Mouse (Mus musculus): ENCODE measurements around the gene Olfr1338. TPM values are rescaled to one million over a fixed set of nuclear protein-coding genes. Genes with fewer than 3 reads are reported as not detected.
"Not testable (repeated sequence)": the region's sequence is repeated elsewhere in the genome, so short reads cannot be mapped to it uniquely, and the experiment has no call there.

The Olfr1338 gene
- not detected in 2 replicates for polyA plus RNA-seq (2016; fragmentation: Nextera tagmentation; extraction: Ambion mirVana)

DNA sequence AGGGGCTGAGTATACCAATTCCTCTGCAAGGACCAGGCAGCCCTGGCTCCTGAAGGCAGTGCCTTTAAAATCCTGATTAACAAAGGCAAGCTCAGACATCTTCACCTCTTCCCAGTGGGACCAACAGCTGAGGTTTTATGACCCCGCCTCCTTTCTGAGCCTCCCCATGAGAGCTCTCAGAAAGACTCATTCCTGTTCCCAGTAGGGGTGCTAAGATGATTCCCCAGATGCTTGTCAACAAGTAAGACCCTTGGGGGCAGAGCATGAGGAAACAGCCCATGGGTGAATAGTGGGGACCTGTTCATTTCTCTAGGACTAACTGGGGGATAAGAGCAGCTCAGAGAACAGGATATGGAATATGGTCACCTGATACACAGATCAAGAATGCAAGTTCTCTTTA lies at the start of gene Olfr1338:
TSS of gene Olfr1338 (minus strand) at position 101 of the 400 bp plus-strand sequence.
- no peaks in the 10 kb centered on the region for H3K4me1 ChIP-seq
- no peak within 1 kb of the TSS for H3K4me3 ChIP-seq
- no peak for DNase-seq (ENCODE audit: low spot score)
- no peaks in the 10 kb centered on the region for H3K9me3 ChIP-seq
- no peaks in the 10 kb centered on the region for H3K27me3 ChIP-seq (ENCODE audit: insufficient read depth, poor library complexity, severe bottlenecking)
- H3K27ac ChIP-seq: no peak within 1 kb of the TSS
- WGBS: 81% methylated on average over 1 of the region's 1 CpGs
- no peaks in the 10 kb centered on the region for H3K36me3 ChIP-seq

DNA sequence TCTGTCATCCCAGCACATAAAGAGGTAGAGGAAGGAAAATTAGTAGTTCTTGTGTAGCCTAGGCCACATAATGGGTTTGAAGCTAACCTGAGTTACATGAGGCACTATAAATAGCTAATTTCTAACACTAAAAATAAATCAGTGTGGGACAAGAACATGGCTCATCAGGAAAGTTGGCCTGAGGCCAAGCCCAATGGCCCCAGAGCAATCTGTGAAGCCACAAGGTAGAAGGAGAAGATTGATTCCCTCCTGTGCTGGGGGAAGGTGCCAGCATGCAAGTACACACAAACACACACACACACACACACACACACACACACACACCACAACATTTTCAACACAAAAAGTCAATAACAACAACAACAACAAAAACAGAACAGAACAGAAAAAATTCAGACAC lies 34.3 kb upstream of the Olfr1338 start:
- H3K4me1 ChIP-seq; DNase-seq (ENCODE audit: low spot score); H3K9me3 ChIP-seq; H3K27ac ChIP-seq; H3K27me3 ChIP-seq (ENCODE audit: insufficient read depth, poor library complexity, severe bottlenecking); H3K4me3 ChIP-seq; H3K36me3 ChIP-seq: not testable (repeated sequence)

- H3K36me3 ChIP-seq: no peaks in the 10 kb centered on the region
- WGBS: 70% methylated on average over 2 of the region's 2 CpGs
- no peak for DNase-seq (ENCODE audit: low spot score)
- H3K4me1 ChIP-seq: peaks cover 6% of the 10 kb centered on the region; the same call in 1 of the 2 replicates
- no peaks in the 10 kb centered on the region for H3K9me3 ChIP-seq
- no peak within 1 kb of the TSS for H3K27ac ChIP-seq
- H3K27me3 ChIP-seq (ENCODE audit: insufficient read depth, poor library complexity, severe bottlenecking): no peaks in the 10 kb centered on the region
- no peak within 1 kb of the TSS for H3K4me3 ChIP-seq
Measured at GRCm38 (mm10) chr4:118782486-118782885, 23.9 kb upstream of the Olfr1338 start, which contains the start of gene Olfr1337. Gene Olfr1337 (minus strand): TSS chr4:118782586.

DNA sequence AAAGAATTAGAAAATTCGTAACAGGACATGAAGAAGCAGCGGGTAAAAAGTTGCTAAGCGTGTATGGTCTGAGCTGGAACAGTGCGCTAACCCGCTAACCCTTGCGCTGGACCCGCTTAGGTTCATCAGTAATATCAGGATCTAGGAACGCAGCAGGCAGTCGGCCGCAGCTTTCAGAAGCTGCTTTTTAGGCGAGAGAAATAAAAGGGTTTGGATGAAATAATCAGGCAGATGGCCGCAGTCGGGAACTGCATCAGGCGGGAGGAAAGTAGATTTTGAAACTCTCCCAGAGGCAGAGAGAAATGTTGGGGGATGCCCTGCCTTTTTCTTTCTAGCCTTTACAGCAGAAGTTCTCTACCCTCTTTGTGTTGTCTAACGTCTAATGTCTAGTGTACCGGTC lies 16.7 kb downstream of the Olfr1338 start:
- no peak for DNase-seq (ENCODE audit: low spot score)
- Histone ChIP-seq H3K27me3 (ENCODE audit: insufficient read depth, poor library complexity, severe bottlenecking) (peaks cover 28% of the 10 kb centered on the region), H3K9me3 (no peaks in the 10 kb centered on the region), H3K4me1 (no peaks in the 10 kb centered on the region), H3K27ac (no peak overlapping the region), H3K36me3 (no peaks in the 10 kb centered on the region), H3K4me3 (peak overlapping the region; percentile 5; the same call in 1 of the 2 replicates)
- 4% methylated on average over 16 of the region's 16 CpGs for WGBS

GRCm38 (mm10) chr4:118740988-118741698 lies 17.4 kb downstream of the Olfr1338 start:
- H3K27ac ChIP-seq: no peak overlapping the region
- 4% methylated on average over 11 of the region's 11 CpGs for WGBS
- peaks cover 28% of the 10 kb centered on the region for H3K27me3 ChIP-seq (ENCODE audit: insufficient read depth, poor library complexity, severe bottlenecking)
- DNase-seq (ENCODE audit: low spot score): no peak
- peak overlapping the region; percentile 5; the same call in 1 of the 2 replicates for H3K4me3 ChIP-seq
- no peaks in the 10 kb centered on the region for H3K4me1 ChIP-seq
- H3K36me3 ChIP-seq: no peaks in the 10 kb centered on the region
- H3K9me3 ChIP-seq: no peaks in the 10 kb centered on the region

DNA sequence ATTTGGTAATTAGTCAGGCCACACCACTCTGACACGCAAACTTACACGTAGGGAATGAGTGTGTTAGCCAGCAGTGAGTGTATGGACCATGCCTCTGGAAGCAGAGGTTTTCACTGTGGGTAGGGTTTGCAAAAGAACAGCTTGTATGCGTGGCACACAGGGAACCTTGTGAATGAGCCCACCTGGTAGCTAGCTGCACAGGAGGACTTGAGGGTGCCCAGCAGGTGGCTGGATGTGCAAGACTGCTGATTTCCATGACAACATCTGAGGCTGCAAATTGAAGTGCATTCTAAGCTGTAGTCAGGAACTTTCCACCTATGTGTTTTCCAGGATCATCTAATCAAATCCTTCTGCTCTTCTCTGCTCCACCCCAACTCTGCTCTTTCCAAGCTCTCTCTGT lies 19.0 kb downstream of the Olfr1338 start:
- H3K4me3 ChIP-seq: no peak overlapping the region
- WGBS: 54% methylated on average over 3 of the region's 3 CpGs
- no peak overlapping the region for H3K27ac ChIP-seq
- H3K36me3 ChIP-seq: no peaks in the 10 kb centered on the region
- H3K9me3 ChIP-seq: no peaks in the 10 kb centered on the region
- H3K4me1 ChIP-seq: no peaks in the 10 kb centered on the region
- DNase-seq (ENCODE audit: low spot score): no peak
- H3K27me3 ChIP-seq (ENCODE audit: insufficient read depth, poor library complexity, severe bottlenecking): peaks cover 28% of the 10 kb centered on the region

DNA sequence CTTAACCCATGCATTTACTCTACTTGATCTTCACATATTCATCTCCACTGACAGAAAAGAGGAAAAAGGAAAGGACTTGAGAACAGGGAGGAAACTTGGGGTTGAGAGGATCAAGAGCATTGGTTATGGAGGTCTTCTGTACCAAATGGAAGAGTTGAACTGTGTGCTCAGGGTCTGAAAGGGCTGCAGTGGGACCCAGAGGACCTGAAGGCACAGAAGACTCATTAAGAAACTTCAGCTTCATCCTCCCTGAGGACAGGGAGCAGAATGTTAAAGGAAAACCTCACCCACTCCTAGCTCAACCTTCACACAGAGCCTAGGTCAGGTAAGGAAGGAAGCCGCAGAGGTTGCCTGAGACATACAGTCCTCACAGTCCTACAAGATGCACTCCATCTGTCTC lies 26.7 kb downstream of the Olfr1338 start, which contains the start of gene Olfr1339:
TSS of gene Olfr1339 (plus strand) at position 301 of the 400 bp plus-strand sequence.
- 94% methylated on average over 1 of the region's 1 CpGs for WGBS
- H3K27ac ChIP-seq: no peak within 1 kb of the TSS
- no peaks in the 10 kb centered on the region for H3K9me3 ChIP-seq
- no peaks in the 10 kb centered on the region for H3K36me3 ChIP-seq
- DNase-seq (ENCODE audit: low spot score): no peak
- H3K4me1 ChIP-seq: no peaks in the 10 kb centered on the region
- no peaks in the 10 kb centered on the region for H3K27me3 ChIP-seq (ENCODE audit: insufficient read depth, poor library complexity, severe bottlenecking)
- no peak within 1 kb of the TSS for H3K4me3 ChIP-seq

DNA sequence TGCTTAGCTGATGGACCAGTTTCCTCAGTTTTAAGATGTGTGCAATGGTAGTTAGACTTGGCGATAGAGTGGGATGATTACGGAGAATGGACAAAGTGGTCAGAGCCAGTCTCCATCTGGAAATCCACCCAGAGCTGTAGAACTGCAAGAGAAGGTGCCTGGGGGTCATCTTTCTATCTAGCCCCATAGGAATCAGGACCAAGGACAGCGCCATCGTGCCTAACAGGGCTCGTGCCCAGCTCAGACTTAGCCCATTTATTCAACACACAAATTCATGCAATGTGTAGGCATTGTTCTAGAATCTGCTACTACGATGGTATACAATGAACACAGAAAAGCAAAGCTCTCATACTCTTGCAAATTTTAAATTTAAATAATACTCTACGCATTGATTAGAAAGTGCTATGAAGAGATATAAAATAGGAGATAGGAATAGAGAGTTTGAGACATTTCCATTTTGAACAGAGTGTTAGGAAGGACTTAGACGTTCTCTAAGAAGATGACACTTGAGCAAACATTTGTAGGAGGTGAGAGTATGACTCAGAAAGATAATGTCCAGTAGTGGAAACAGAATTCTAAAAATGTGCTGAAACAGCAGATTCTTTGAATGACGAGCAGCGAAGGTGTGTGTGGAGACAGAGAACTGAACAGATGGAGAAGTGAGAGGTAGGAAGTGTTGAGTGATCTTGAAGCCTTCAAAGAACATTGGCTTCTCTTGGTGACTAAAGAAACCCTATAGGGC lies 36.6 kb downstream of the Olfr1338 start:
- Histone ChIP-seq H3K9me3 (no peaks in the 10 kb centered on the region), H3K4me3 (no peak overlapping the region), H3K27ac (no peak overlapping the region), H3K4me1 (no peaks in the 10 kb centered on the region), H3K36me3 (no peaks in the 10 kb centered on the region), H3K27me3 (ENCODE audit: insufficient read depth, poor library complexity, severe bottlenecking) (no peaks in the 10 kb centered on the region)
- peak; percentile 67 for DNase-seq (ENCODE audit: low spot score)
- WGBS: 53% methylated on average over 10 of the region's 10 CpGs

DNA sequence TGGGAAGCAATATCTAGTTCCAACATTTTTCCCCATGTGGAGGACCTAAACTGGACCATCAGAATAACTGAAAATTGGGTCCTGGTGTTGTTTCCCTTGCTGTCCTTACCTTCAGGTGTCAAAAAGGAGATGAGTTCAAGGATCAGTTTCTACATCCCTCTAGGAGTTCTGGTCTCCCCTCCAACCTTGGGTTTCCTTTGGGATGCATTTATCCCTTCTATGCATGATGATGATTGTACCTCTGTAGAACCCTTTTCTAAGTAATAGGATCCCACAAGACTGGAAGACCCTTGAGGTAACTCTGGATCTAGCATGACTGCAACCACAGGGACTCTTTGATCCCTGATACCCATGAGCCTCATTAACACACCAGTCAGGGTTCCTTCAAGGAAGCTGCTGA lies 38.7 kb downstream of the Olfr1338 start, which contains the start of gene Olfr1340:
TSS of gene Olfr1340 (plus strand) at position 301 of the 400 bp plus-strand sequence.
- Histone ChIP-seq H3K4me1 (no peaks in the 10 kb centered on the region), H3K27me3 (ENCODE audit: insufficient read depth, poor library complexity, severe bottlenecking) (no peaks in the 10 kb centered on the region), H3K27ac (no peak within 1 kb of the TSS), H3K9me3 (no peaks in the 10 kb centered on the region), H3K4me3 (no peak within 1 kb of the TSS), H3K36me3 (no peaks in the 10 kb centered on the region)
- DNase-seq (ENCODE audit: low spot score): no peak

DNA sequence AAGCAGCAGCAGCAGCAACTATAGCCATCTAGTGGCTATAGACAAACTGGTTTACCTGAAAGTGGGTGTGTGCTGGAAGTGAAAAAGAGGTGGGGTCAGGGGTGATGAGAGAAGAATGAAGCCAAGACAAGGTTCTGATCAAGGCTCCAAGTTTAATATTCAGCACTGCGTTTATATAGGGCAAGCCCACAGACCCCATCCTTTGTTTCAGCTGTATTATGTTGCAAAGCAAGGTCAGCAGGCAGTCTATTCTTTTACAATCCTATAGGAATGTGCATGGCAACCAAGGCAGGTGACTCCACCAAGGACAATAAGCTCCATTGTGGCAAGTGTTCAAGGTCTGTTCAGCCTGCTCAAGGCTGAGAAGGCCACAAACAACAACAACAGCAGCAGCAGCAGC lies 46.9 kb downstream of the Olfr1338 start:
- no peaks in the 10 kb centered on the region for H3K9me3 ChIP-seq
- H3K27ac ChIP-seq: no peak overlapping the region
- no peaks in the 10 kb centered on the region for H3K4me1 ChIP-seq
- no peaks in the 10 kb centered on the region for H3K36me3 ChIP-seq
- no peak for DNase-seq (ENCODE audit: low spot score)
- no peak overlapping the region for H3K4me3 ChIP-seq
- 62% methylated on average over 1 of the region's 1 CpGs for WGBS
- no peaks in the 10 kb centered on the region for H3K27me3 ChIP-seq (ENCODE audit: insufficient read depth, poor library complexity, severe bottlenecking)

DNA sequence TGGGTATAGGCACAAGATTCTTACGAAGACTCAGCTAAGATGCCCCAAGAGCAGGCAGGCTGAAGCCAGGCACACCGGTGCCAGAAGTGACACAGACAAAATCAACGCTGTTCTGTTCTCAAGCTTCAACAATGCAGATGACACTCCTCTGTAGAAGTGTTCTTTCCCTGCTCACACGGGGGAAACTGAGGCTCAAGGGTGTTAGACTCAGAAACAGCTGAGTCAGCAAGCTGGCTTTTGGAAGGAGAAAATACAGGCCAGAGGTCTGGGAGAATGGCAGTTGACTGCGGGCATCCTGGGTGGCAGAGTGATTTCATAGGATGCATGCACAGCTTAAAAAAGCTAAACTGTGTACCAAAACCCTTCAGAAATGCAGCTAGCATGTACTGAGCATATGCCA lies 50.5 kb downstream of the Olfr1338 start:
- H3K4me1 ChIP-seq: no peaks in the 10 kb centered on the region
- no peak overlapping the region for H3K27ac ChIP-seq
- no peaks in the 10 kb centered on the region for H3K9me3 ChIP-seq
- peak; percentile 65 for DNase-seq (ENCODE audit: low spot score)
- H3K4me3 ChIP-seq: no peak overlapping the region
- H3K27me3 ChIP-seq (ENCODE audit: insufficient read depth, poor library complexity, severe bottlenecking): no peaks in the 10 kb centered on the region
- H3K36me3 ChIP-seq: no peaks in the 10 kb centered on the region
- 73% methylated on average over 5 of the region's 5 CpGs for WGBS

- peak; percentile 19 for DNase-seq (ENCODE audit: low spot score)
- no peak within 1 kb of the TSS for H3K4me3 ChIP-seq
- no peak within 1 kb of the TSS for H3K27ac ChIP-seq
- no peaks in the 10 kb centered on the region for H3K9me3 ChIP-seq
- no peaks in the 10 kb centered on the region for H3K27me3 ChIP-seq (ENCODE audit: insufficient read depth, poor library complexity, severe bottlenecking)
- no peaks in the 10 kb centered on the region for H3K4me1 ChIP-seq
- no peaks in the 10 kb centered on the region for H3K36me3 ChIP-seq
- WGBS: 66% methylated on average over 3 of the region's 3 CpGs
Measured at GRCm38 (mm10) chr4:118703223-118703622, 55.3 kb downstream of the Olfr1338 start, which contains the start of gene Olfr1341. Gene Olfr1341 (plus strand): TSS chr4:118703523.
